Mouse (Mus musculus) heart, postnatal 0 days (tissue): Measurements from ENCODE around the gene Chst5.

Experiments
- CTCF ChIP-seq: IDR thresholded peaks from 2 replicates; pipeline ENCODE4 v1.5.1; 2016; ENCODE audit warnings: antibody characterized with exemption, control low read depth, low read depth
- EP300 ChIP-seq: IDR thresholded peaks from 2 replicates; pipeline ENCODE4 v1.6.1; 2016; ENCODE audit warnings: antibody characterized with exemption, low read depth

DNA sequence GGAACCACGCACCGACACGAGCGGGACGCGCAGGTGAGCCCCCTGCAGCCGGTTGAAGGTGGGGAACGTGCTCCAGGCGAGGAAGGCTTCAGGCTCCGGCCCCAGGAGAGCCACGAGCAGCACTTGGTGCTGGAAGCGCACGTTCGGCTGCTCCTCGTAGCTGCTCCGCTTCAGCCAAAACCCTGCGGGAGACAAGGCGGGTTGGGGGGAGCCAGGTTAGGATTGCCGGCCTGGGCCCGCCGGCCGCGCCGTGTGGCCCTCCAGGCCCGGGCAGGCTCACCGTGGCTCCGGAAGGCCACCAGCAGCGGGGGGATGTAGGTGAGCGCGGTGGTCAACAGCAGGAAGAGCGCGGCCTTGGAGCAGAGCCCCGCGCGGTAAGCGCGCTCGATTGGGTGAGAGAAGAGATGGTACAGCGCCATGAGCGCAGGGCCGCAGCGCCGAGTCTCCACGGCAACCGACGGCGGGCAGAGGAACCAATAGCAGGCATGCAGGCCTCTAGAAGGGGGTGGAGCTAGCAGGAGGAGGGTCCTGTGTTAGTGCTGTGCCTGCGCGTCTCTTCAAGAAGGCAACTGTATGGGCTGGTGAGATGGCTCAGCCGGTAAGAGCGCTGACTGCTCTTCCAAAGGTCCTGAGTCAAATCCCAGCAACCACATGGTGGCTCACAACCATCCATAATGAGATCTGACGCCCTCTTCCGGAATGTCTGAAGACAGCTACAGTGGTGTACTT is 23.3 kb upstream of the Chst5 start, which contains the start of gene Tmem231:
- TF ChIP-seq EP300 (no peak), CTCF (no peak)
